In the genomic region with DNA sequence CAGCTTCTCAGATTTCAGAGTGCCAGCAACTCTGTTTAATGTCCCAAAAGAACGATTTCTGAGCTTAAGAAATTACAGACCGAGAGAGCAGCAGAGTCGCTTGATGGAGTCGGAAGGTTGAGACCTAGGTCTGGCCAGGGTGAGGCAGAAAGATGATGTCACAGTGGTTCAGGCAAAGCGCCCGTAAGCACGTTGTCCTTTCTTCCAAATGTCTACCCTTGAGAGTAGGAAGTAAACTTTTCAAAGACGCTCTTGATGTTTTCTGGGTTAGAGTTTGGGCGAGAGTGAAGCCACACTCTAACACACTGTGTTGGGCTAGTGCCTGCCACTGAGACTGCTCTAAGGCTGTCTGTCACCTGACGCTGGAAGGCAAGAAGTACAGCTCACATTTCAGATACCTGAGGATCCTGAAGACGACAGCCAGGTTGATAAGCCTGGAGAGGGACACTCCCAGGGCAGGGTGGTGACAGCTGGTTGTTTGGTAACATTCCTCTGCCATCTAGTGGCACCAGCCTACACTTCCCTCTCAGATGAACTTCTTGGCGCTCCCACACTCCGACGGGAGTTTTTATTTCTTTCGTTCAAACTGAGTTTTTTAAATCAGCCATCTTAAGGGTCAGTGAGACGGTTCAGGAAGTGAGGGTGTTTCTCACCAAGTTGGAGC, we compare ENCODE assay signal across 8 mouse cellular contexts. TPM values are rescaled to one million over a fixed set of nuclear protein-coding genes. Genes with fewer than 3 reads are reported as not detected.
DNase-seq lines count a peak whose midpoint lies in the region; ATAC-seq lines count a peak whose summit lies in the region.

No protein-coding gene starts in this region.

- DNase-seq in cerebellum, adult 11 months: peak; percentile 18
- no peak for DNase-seq in cerebellum, adult 9-10 months
- DNase-seq in Muller cell, postnatal 12 days (ENCODE audit: inconsistent ontology term): peak; percentile 47
- peak; percentile 49 for DNase-seq in embryo, embryonic 9.5 days (ENCODE audit: extremely low spot score)
- peak; percentile 63 to 64 for DNase-seq in kidney, postnatal 25 days
- DNase-seq in lung, postnatal 36 days: peak; percentile 85
- peak; percentile 42 for DNase-seq in skeletal muscle tissue, adult 2 months (ENCODE audit: low read depth, low spot score)

- no peaks in the 10 kb centered on the region for H3K36me3 ChIP-seq in heart, embryonic 12.5 days

- H3K9me3 ChIP-seq in heart, embryonic 12.5 days (replicated peaks): no peaks in the 10 kb centered on the region

- 0 out of 2 replicates have a peak, but pooled peaks have one; percentile 35 for ATAC-seq in heart, embryonic 12.5 days (ENCODE audit: insufficient number of reproducible peaks, low FRiP score)

- no peak overlapping the region for H3K9ac ChIP-seq in heart, embryonic 12.5 days

- H3K4me2 ChIP-seq in heart, embryonic 12.5 days: peak overlapping the region; percentile 51

- no peak overlapping the region for H3K27ac ChIP-seq in heart, embryonic 12.5 days (ENCODE audit: poor library complexity, severe bottlenecking)

- H3K4me3 ChIP-seq in heart, embryonic 12.5 days: no peak overlapping the region

- no peaks in the 10 kb centered on the region for H3K27me3 ChIP-seq in heart, embryonic 12.5 days (replicated peaks)

- peaks cover 43% of the 10 kb centered on the region for H3K4me1 ChIP-seq in heart, embryonic 12.5 days (replicated peaks)

- WGBS in heart, embryonic 12.5 days: 21% methylated on average over 16 of the region's 16 CpGs

RNA-seq across cellular contexts. Expression of gene Ccdc186, which starts 45.1 kb away (rescaled TPM):
- 19.5 and 20.3 TPM in 2 replicates for polyA plus RNA-seq in heart, embryonic 12.5 days (2016; fragmentation: Nextera tagmentation; extraction: Ambion mirVana)

RNA-seq across cellular contexts. Expression of gene Tdrd1, which starts 49.2 kb away (rescaled TPM):
- 0.89 and 0.97 TPM in 2 replicates for polyA plus RNA-seq in heart, embryonic 12.5 days (2016; fragmentation: Nextera tagmentation; extraction: Ambion mirVana)

RNA-seq across cellular contexts. Expression of gene Adrb1, which starts 54.9 kb away (rescaled TPM):
- 3.9 and 4.2 TPM in 2 replicates for polyA plus RNA-seq in heart, embryonic 12.5 days (2016; fragmentation: Nextera tagmentation; extraction: Ambion mirVana)
